Mouse (Mus musculus) spleen, adult 2 months (tissue): ENCODE data around the gene Fry. TPM values are rescaled to one million over a fixed set of nuclear protein-coding genes. Genes with fewer than 3 reads are reported as not detected.
"Not testable (repeated sequence)": the region's sequence is repeated elsewhere in the genome, so short reads cannot be mapped to it uniquely, and the experiment has no call there.

Experiments used
- DNase-seq, 2 experiments: peaks; one replicate each; pipeline versions ENCODE4 v3.0.0 to v3.0.0-alpha.2; 2012 to 2021; ENCODE audit warnings: low spot score in 2 of 2, low read depth in 1 of 2
- H3K27ac ChIP-seq: fragments of 200-500 bp; 2 replicates; pipeline ENCODE4 v1.5.1; 2012; ENCODE audit warnings: low read length, inconsistent platforms; ENCODE audit not compliant: insufficient read depth
- H3K27me3 ChIP-seq: fragments of 200-500 bp; 2 replicates; pipeline ENCODE4 v1.6.1; 2012; ENCODE audit warnings: mild to moderate bottlenecking, moderate library complexity, low read length, inconsistent platforms; ENCODE audit not compliant: control insufficient read depth, insufficient read depth
- H3K36me3 ChIP-seq: fragments of 200-500 bp; 2 replicates; pipeline ENCODE4 v1.6.1; 2012; ENCODE audit warnings: mild to moderate bottlenecking, low read length, inconsistent platforms; ENCODE audit not compliant: control insufficient read depth, insufficient read depth
- H3K4me1 ChIP-seq: fragments of 200-500 bp; 2 replicates; pipeline ENCODE4 v1.6.1; 2011; ENCODE audit warnings: inconsistent platforms; ENCODE audit not compliant: control insufficient read depth, insufficient read depth, insufficient read length
- H3K4me3 ChIP-seq: fragments of 200-500 bp; 2 replicates; pipeline ENCODE4 v1.5.1; 2011; ENCODE audit warnings: mild to moderate bottlenecking, inconsistent platforms; ENCODE audit not compliant: insufficient read depth, insufficient read length; ENCODE audit errors: extremely low read depth
- CTCF ChIP-seq: fragments of 200-500 bp; IDR thresholded peaks from 2 replicates; pipeline ENCODE4 v1.5.1; 2011; ENCODE audit warnings: mild to moderate bottlenecking, inconsistent platforms; ENCODE audit not compliant: insufficient read depth, insufficient read length, insufficient replicate concordance; ENCODE audit errors: extremely low read depth
- POLR2A ChIP-seq: fragments of 200-500 bp; IDR thresholded peaks from 2 replicates; pipeline ENCODE4 v1.6.1; 2011; ENCODE audit warnings: low read depth, low read length, inconsistent platforms
- WGBS: fragments of 180-500 bp; shearing (Covaris S2); methylation state at CpG from one replicate; pipeline ENCODE4 v1.1.7; 2018; 5-methylcytosine and 5-hydroxymethylcytosine counted together
- polyA plus RNA-seq: library from polyadenylated mRNA; depleted of rRNA; stranded (reverse); fragments of >200 nt; gene quantifications from 2 replicates; pipeline ENCODE4 v1.2.3, GENCODE M21; 2012

Gene Fry
- polyA plus RNA-seq, 1 experiment, result 9.2 TPM

DNA sequence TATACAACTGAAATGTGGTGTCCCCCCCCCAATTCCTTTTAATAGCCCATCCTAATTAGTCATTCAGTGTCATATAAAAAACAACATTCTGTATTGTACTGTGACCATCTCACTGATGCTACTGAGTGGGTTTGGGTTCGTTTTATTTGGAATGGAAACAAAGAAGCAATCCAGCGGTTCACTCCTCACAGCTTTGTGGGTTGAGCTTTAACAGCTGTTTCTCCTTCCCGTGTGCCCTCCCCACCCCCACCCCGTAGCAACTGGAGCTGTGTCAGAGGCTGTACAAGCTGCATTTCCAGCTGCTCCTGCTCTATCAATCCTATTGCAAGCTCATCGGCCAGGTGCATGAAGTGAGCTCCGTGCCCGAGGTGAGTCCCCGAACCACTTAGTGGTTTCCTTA, 372.4 kb downstream of the Fry start:
- no peak for DNase-seq
- H3K27me3 ChIP-seq, result no peaks in the 10 kb centered on the region
- 67% methylated on average over 8 of the region's 8 CpGs for WGBS
- H3K36me3 ChIP-seq, result peaks cover 2% of the 10 kb centered on the region
- no peaks in the 10 kb centered on the region for H3K4me1 ChIP-seq
- no peak overlapping the region for H3K27ac ChIP-seq
- no peak for TF ChIP-seq CTCF
- TF ChIP-seq POLR2A, result no peak
- no peak overlapping the region for H3K4me3 ChIP-seq

DNA sequence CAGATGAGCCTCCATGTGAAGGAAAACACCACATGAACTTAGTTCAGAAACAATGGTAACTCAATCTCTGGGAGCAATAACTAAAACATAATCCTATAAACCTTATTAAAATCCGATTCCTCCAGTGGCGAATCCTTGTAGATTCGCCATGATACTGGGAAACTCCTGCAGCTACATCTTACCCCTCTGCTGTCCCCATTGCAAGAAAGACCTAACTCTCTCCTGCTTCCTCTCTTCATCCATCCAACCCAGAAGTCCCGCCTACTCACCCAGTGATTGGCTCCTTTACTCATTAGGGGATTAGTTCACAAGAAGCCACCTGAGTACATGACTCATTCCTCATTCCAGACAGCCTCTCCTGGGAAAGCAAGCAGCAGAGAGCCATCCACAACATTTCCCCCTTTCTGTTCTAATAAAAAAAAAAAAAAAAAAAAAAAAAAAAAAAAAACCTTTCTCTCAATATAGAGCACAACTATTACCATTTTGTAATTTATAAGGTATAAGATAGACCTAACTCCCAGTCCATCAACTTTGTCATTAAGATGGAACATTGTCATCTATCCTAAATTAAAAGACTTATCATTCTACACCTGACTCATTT, 373.2 kb downstream of the Fry start:
- H3K4me3 ChIP-seq, H3K27me3 ChIP-seq, H3K27ac ChIP-seq, H3K36me3 ChIP-seq, H3K4me1 ChIP-seq, DNase-seq: not testable (repeated sequence)
- 91% methylated on average over 4 of the region's 4 CpGs for WGBS

DNA sequence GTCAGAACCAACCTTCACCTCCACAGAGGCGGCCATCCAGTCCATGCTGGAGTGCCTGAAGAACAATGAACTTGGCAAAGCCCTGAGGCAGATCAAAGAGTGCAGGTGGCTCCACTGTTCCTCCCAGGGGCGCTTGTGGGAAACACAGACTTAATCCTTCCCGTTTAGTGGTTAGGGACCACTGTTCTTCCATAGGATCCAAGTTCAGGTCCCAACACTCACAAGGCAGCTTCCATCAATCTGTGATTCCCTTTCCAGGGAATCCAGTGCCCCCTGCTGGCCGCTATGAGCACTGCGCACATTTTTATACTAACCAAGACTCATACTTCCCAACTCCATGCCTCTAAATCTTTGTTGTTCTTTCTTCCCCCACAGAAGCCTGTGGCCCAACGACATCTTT, 377.3 kb downstream of the Fry start:
- Histone ChIP-seq H3K4me1 (no peaks in the 10 kb centered on the region), H3K27me3 (no peaks in the 10 kb centered on the region), H3K4me3 (no peak overlapping the region), H3K27ac (no peak overlapping the region), H3K36me3 (peaks cover 6% of the 10 kb centered on the region)
- WGBS, result 66% methylated on average over 6 of the region's 6 CpGs
- DNase-seq, result peak in 1 of 2 experiments; percentile 29
- TF ChIP-seq CTCF (peak; percentile 66; the same call in 1 of the 2 replicates), POLR2A (no peak)

DNA sequence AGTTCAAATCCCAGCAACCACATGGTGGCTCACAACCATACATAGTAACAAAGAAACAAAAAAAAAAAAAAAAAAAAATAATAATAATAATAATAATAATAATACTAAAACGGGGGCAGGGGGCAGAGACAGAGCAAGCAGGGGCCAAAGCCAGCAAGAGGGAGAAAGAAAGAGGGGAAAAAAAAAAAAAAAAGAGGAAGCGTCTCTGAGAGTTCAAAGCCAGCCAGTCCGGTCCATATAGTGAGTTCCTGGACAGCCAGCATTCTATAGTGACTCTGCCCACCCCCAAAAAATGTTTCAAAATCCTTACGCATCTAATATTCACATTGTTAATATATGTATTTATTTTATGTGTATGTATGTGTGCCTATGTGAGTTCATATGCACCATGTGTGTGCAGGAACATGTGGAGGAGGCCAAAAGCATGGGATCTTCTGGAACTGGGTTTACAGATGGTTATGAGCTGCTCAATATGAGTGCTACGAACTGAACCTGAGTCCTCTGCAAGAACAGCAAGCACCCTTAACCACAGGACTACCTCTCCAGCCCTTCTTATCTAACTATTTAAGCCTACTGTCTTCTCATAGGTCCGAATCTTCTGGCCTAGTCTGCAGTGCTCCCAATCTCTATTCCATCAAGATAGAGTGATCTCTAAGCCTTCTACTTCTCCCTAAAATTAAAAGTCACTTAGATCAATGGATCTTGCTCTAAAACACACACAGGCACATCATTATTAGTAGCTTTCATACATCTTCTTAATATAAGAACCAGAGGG, 392.2 kb downstream of the Fry start:
- no peak for DNase-seq
- no peak for TF ChIP-seq POLR2A
- no peaks in the 10 kb centered on the region for H3K4me1 ChIP-seq
- H3K4me3 ChIP-seq, result no peak overlapping the region
- H3K27me3 ChIP-seq, result no peaks in the 10 kb centered on the region
- WGBS, result 73% methylated on average over 6 of the region's 6 CpGs
- no peaks in the 10 kb centered on the region for H3K36me3 ChIP-seq
- H3K27ac ChIP-seq, result no peak overlapping the region

DNA sequence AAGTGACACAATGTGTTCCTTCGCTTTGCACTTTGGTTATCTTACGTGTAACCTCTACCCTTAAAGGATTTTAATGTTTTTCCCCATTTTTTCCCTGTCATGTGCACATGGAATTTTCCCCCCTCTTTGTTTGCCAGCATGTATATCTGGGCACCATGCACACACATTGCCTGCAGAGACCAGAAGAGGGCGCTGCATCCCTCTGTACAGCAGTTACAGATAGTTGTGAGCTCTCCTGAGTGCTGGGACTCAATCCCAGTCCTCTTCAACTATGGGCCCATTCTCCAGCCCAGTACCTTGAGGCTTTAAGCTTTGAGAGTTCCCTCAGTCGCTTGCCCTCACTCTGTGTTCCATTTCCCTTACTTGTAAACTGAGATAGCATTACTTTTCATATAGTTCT, 394.8 kb downstream of the Fry start:
- Histone ChIP-seq H3K27ac (no peak overlapping the region), H3K27me3 (no peaks in the 10 kb centered on the region), H3K36me3 (no peaks in the 10 kb centered on the region), H3K4me1 (no peaks in the 10 kb centered on the region), H3K4me3 (no peak overlapping the region)
- DNase-seq, result no peak
- WGBS, result 91% methylated on average over 4 of the region's 4 CpGs
- no peak for TF ChIP-seq POLR2A
- TF ChIP-seq CTCF, result no peak

DNA sequence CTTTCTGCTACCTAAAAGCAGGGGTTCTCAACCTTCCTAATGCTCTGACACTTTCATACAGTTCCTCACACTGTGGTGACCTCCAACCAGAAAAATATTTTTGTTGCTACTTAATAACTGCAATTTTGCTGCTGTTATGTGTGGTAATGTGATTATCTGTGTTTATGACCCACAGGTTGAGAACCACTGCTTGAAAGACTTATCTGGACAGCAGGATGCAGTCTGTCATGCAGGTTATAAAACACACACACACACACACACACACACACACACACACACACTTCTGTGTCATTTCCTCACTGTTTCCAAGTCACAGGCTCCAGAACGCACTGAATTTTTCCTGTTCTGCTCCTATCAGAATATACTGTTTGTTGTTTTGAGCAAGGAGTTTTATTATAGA, 395.6 kb downstream of the Fry start:
- no peaks in the 10 kb centered on the region for H3K4me1 ChIP-seq
- no peak overlapping the region for H3K27ac ChIP-seq
- no peak overlapping the region for H3K4me3 ChIP-seq
- DNase-seq, result no peak
- WGBS, result 82% methylated on average over 1 of the region's 1 CpGs
- H3K36me3 ChIP-seq, result no peaks in the 10 kb centered on the region
- no peak for TF ChIP-seq CTCF
- no peak for TF ChIP-seq POLR2A
- H3K27me3 ChIP-seq, result no peaks in the 10 kb centered on the region

DNA sequence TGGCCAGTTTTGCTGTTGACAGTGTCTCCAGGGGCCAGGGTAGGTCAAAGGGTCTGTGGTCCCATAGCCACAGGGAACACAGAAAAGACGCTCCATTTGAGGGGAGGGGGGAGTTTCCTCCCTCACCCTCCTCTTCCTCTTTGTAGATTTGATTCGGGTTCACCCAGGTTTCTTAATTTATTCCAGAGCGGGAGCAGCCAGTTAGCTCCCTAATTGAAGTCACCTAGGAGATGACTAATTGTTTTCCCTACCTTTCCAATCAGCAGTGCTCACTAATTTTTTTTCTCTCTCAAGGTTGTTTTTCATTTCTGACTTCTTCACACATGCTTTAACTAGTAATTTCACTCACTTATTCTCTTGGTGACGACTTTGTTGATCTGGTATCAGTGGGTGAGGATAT, 399.6 kb downstream of the Fry start, which contains the start of gene Zar1l:
Zar1l (minus strand) TSS at position 101 of the 400 bp plus-strand sequence.
- TF ChIP-seq CTCF (no peak), POLR2A (no peak)

More for the DNA sequence above, 399.6 kb downstream of the Fry start, which contains the start of gene Zar1l:
- no peaks in the 10 kb centered on the region for H3K4me1 ChIP-seq
- H3K27me3 ChIP-seq, result no peaks in the 10 kb centered on the region
- H3K36me3 ChIP-seq, result no peaks in the 10 kb centered on the region
- DNase-seq, result no peak
- H3K4me3 ChIP-seq, result no peak within 1 kb of the TSS
- WGBS, result 62% methylated on average over 4 of the region's 4 CpGs
- H3K27ac ChIP-seq, result no peak within 1 kb of the TSS
